Mouse (Mus musculus) spleen, adult 2 months (tissue): ENCODE results near the gene Eef1b2.

Source experiments
- CTCF ChIP-seq: fragments of 200-500 bp; IDR thresholded peaks from 2 replicates; pipeline ENCODE4 v1.5.1; 2011; ENCODE audit warnings: mild to moderate bottlenecking, inconsistent platforms; ENCODE audit not compliant: insufficient read depth, insufficient read length, insufficient replicate concordance; ENCODE audit errors: extremely low read depth
- POLR2A ChIP-seq: fragments of 200-500 bp; IDR thresholded peaks from 2 replicates; pipeline ENCODE4 v1.6.1; 2011; ENCODE audit warnings: low read depth, low read length, inconsistent platforms

DNA sequence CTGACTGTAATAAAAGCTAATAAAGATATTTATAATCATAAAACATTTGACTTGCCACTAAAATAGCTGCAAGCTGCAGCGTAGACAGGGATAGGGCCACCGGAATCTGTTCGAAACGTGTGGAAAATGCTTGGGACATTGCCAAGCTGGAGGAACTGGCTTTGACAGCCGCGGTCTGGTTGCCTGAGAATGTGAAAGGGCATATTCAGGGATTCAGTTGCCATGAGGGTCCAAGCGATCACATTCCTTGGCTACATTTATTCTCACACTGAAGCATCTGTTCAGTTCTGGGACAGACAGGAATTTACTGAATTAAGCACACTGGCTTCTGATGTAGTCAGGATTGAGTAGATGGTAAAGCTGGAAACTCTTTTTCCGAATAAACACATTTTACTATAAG lies 14.2 kb downstream of the Eef1b2 start:
- no peak for TF ChIP-seq CTCF
- TF ChIP-seq POLR2A: no peak
